ENCODE assay signal across 9 mouse cellular contexts in genomic region chr3:32669211-32669610, GRCm38 (mm10). TPM values are rescaled to one million over a fixed set of nuclear protein-coding genes. Genes with fewer than 3 reads are reported as not detected.
DNase-seq lines count a peak whose midpoint lies in the region; ATAC-seq and TF ChIP-seq lines count a peak whose summit lies in the region.
"Had no signal": no experiment of that assay in that cellular context is flagged by ENCODE, and none has a peak within 500 bp of the region (broad histone marks: within the 10 kb centered on the region; RNA-seq: fewer than 3 reads in every experiment).

No protein-coding gene starts in this region.

- no peak for TF ChIP-seq EP300 in heart, adult 2 months (IDR thresholded peaks at IDR 0.05; ENCODE audit: insufficient read depth, low read depth, low read length)

- no peak overlapping the region; the same call in 1 of the 2 replicates for H3K9ac ChIP-seq in heart, adult 2 months (ENCODE audit: low read depth, low read length)
- no peak overlapping the region for H3K9ac ChIP-seq in heart, embryonic 11.5 days (ENCODE audit: low read depth, low read length)
- no peak overlapping the region for H3K9ac ChIP-seq in kidney, postnatal 0 days (ENCODE audit: low read depth, low read length)

- 36% methylated on average over 6 of the region's 6 CpGs for WGBS in heart, adult 2 months
- WGBS in heart, embryonic 11.5 days (ENCODE audit: insufficient replicate concordance), result 70% methylated on average over 6 of the region's 6 CpGs
- 61% methylated on average over 6 of the region's 6 CpGs for WGBS in kidney, postnatal 0 days

- peak; percentile 26 to 38 for DNase-seq in heart, adult 2 months
- DNase-seq in brain, embryonic 14.5 days (ENCODE audit: low read depth), result peak; percentile 59
- DNase-seq in frontal cortex, postnatal 10 days (ENCODE audit: low spot score in 2 of 2), result peak; percentile 25 to 27
- peak; percentile 76 for DNase-seq in kidney, postnatal 0 days (ENCODE audit: low spot score)
- DNase-seq in skeletal muscle tissue, adult 2 months (ENCODE audit: low read depth, low spot score), result peak; percentile 75
- no peak for DNase-seq in c-Kit-positive CD71-positive TER-119-positive erythroid progenitor cells, embryonic 14.5 days (ENCODE audit: low spot score)

- H3K4me1 ChIP-seq in heart, adult 2 months (ENCODE audit: control insufficient read depth, insufficient read depth, low read length), result peaks cover 3% of the 10 kb centered on the region
- no peaks in the 10 kb centered on the region for H3K4me1 ChIP-seq in heart, embryonic 11.5 days (ENCODE audit: control insufficient read depth, insufficient read depth, low read length)
- H3K4me1 ChIP-seq in kidney, postnatal 0 days (replicated peaks; ENCODE audit: insufficient read depth, low read length), result peaks cover 8% of the 10 kb centered on the region; the same call in 1 of the 2 replicates

- H3K79me2 ChIP-seq in heart, adult 2 months (replicated peaks; ENCODE audit: control insufficient read depth, insufficient read depth, low read length), result no peaks in the 10 kb centered on the region

- intact Hi-C loops in heart, adult 2 months (cut with DNase I), result loop anchor here (2.0 to 5.0 kb wide), 2 partner anchors 30 to 52 kb away; partner anchors contain the start of gene Gnb4

- peak overlapping the region; percentile 13 for H3K4me3 ChIP-seq in heart, adult 2 months
- H3K4me3 ChIP-seq in heart, embryonic 11.5 days (ENCODE audit: low read depth, low read length), result no peak overlapping the region
- H3K4me3 ChIP-seq in kidney, postnatal 0 days (replicated peaks; ENCODE audit: low read depth, low read length), result no peak overlapping the region

- no peak for ATAC-seq in heart, embryonic 11.5 days (replicated peaks; ENCODE audit: insufficient number of reproducible peaks, low FRiP score, low TSS enrichment)
- ATAC-seq in kidney, postnatal 0 days (replicated peaks; ENCODE audit: low FRiP score, low read depth), result no peak
- no peak for ATAC-seq in megakaryocyte-erythroid progenitor cell, adult 5-6 weeks (replicated peaks; ENCODE audit: low FRiP score, low TSS enrichment, poor library complexity, severe bottlenecking)

- H3K9me3 ChIP-seq in heart, embryonic 11.5 days (replicated peaks; ENCODE audit: control insufficient read depth, low read length), result no peaks in the 10 kb centered on the region
- no peaks in the 10 kb centered on the region for H3K9me3 ChIP-seq in kidney, postnatal 0 days (replicated peaks; ENCODE audit: low read length)

- no peak overlapping the region for H3K4me2 ChIP-seq in heart, embryonic 11.5 days
- H3K4me2 ChIP-seq in kidney, postnatal 0 days (ENCODE audit: low read length), result peak overlapping the region; percentile 1; the same call in 1 of the 2 replicates

- H3K36me3 ChIP-seq in heart, adult 2 months (ENCODE audit: control insufficient read depth, insufficient read depth, low read length), result no peaks in the 10 kb centered on the region
- no peaks in the 10 kb centered on the region for H3K36me3 ChIP-seq in heart, embryonic 11.5 days (ENCODE audit: control insufficient read depth, insufficient read depth, low read length)
- H3K36me3 ChIP-seq in kidney, postnatal 0 days (ENCODE audit: insufficient read depth, low read length), result no peaks in the 10 kb centered on the region

- peak overlapping the region; percentile 79 for H3K27ac ChIP-seq in heart, adult 2 months
- H3K27ac ChIP-seq in heart, embryonic 11.5 days (ENCODE audit: low read depth, low read length), result no peak overlapping the region
- H3K27ac ChIP-seq in kidney, postnatal 0 days, result peak overlapping the region; percentile 60; the same call in 1 of the 2 replicates
- H3K27ac ChIP-seq: macrophage had no signal

- H3K27me3 ChIP-seq in heart, adult 2 months (ENCODE audit: control insufficient read depth, insufficient read depth, low read length), result no peaks in the 10 kb centered on the region
- no peaks in the 10 kb centered on the region for H3K27me3 ChIP-seq in heart, embryonic 11.5 days (ENCODE audit: control insufficient read depth, insufficient read depth, low read length)
- no peaks in the 10 kb centered on the region for H3K27me3 ChIP-seq in kidney, postnatal 0 days (ENCODE audit: insufficient read depth, low read length)

- TF ChIP-seq POLR2A in heart, adult 2 months (IDR thresholded peaks at IDR 0.05; ENCODE audit: insufficient read depth, low read depth, low read length), result no peak
- no peak for TF ChIP-seq POLR2A in brain, embryonic 14.5 days (IDR thresholded peaks at IDR 0.05; ENCODE audit: borderline replicate concordance, extremely low read depth, insufficient read depth, insufficient read length, poor library complexity, severe bottlenecking)

- no peak for TF ChIP-seq CTCF in heart, adult 2 months (IDR thresholded peaks at IDR 0.05)
- no peak for TF ChIP-seq CTCF in brain, embryonic 14.5 days (IDR thresholded peaks at IDR 0.05; ENCODE audit: borderline replicate concordance, extremely low read depth, insufficient read depth, insufficient read length)
- TF ChIP-seq CTCF in kidney, postnatal 0 days (IDR thresholded peaks at IDR 0.05; ENCODE audit: low read depth), result no peak

RNA-seq across cellular contexts. Expression of gene Actl6a, which starts 36.9 kb away (rescaled TPM):
- 10 to 100 TPM; 22.1 to 22.9 TPM for total RNA-seq in heart, adult 2 months (2021)
- 11.1 and 18.1 TPM in 2 replicates for polyA plus RNA-seq in heart, adult 2 months (2012; rRNA removed)
- polyA plus RNA-seq in heart, embryonic 11.5 days (2014; fragmentation: Nextera tagmentation; extraction: Ambion mirVana), result 110 and 122 TPM in 2 replicates
- 51.8 and 61.7 TPM in 2 replicates for polyA plus RNA-seq in brain, embryonic 14.5 days (2012; rRNA removed)
- 121 and 134 TPM in 2 replicates for polyA plus RNA-seq in kidney, postnatal 0 days (2015; fragmentation: Nextera tagmentation; extraction: Ambion mirVana)
- total RNA-seq in megakaryocyte-erythroid progenitor cell, adult 5-6 weeks (2014; fragmentation: Nextera tagmentation), result 132 and 148 TPM in 2 replicates
- total RNA-seq in megakaryocyte-erythroid progenitor cell, adult 5-6 weeks (2017), result 100 and 139 TPM in 2 replicates

RNA-seq across cellular contexts. Expression of gene Gnb4, which starts 52.8 kb away (rescaled TPM):
- 10 to 100 TPM; 12.4 to 15.5 TPM for total RNA-seq in heart, adult 2 months (2021)
- polyA plus RNA-seq in heart, adult 2 months (2012; rRNA removed), result 18.5 and 36.0 TPM in 2 replicates
- 58.4 and 59.4 TPM in 2 replicates for polyA plus RNA-seq in heart, embryonic 11.5 days (2014; fragmentation: Nextera tagmentation; extraction: Ambion mirVana)
- polyA plus RNA-seq in brain, embryonic 14.5 days (2012; rRNA removed), result 65.1 and 68.9 TPM in 2 replicates
- 40.0 and 41.0 TPM in 2 replicates for polyA plus RNA-seq in kidney, postnatal 0 days (2015; fragmentation: Nextera tagmentation; extraction: Ambion mirVana)
- 33.0 and 42.2 TPM in 2 replicates for total RNA-seq in megakaryocyte-erythroid progenitor cell, adult 5-6 weeks (2014; fragmentation: Nextera tagmentation)
- 31.4 and 57.6 TPM in 2 replicates for total RNA-seq in megakaryocyte-erythroid progenitor cell, adult 5-6 weeks (2017)
